18 mouse cellular contexts compared by ENCODE assay signal in the genomic region with DNA sequence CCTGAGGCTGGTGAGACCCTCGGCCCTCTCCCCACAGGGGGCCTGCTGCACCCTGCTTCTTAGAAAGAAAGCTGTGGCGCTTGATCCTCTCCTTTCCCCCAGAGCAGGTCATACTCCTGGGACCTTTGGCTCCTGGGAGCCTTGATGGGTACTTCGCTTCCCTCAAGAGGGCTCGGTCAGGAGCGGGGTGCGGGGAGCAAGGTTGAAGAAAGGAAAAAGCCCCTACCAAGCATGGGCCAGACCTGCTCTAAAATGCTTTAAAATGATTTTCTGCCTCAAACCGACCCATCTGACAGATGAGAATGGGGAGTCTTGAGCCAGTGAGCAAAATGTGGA. TPM values are rescaled to one million over a fixed set of nuclear protein-coding genes. Genes with fewer than 3 reads are reported as not detected.
DNase-seq lines count a peak whose midpoint lies in the region; ATAC-seq lines count a peak whose summit lies in the region.
"Had no signal": no experiment of that assay in that cellular context is flagged by ENCODE, and none has a peak within 500 bp of the region (broad histone marks: within the 10 kb centered on the region; RNA-seq: fewer than 3 reads in every experiment).

No protein-coding gene starts in this region.

- H3K9ac ChIP-seq in hindbrain, embryonic 16.5 days (ENCODE audit: low read depth, low read length), result no peak overlapping the region
- no peak overlapping the region for H3K9ac ChIP-seq in midbrain, embryonic 13.5 days (replicated peaks)
- no peak overlapping the region for H3K9ac ChIP-seq in midbrain, embryonic 14.5 days (replicated peaks; ENCODE audit: low read length)
- H3K9ac ChIP-seq in hindbrain, embryonic 13.5 days, result no peak overlapping the region
- H3K9ac ChIP-seq: embryonic facial prominence, embryonic 12.5 days; hindbrain, embryonic 15.5 days; limb, embryonic 15.5 days; liver, embryonic 15.5 days had no signal

- 29% methylated on average over 7 of the region's 7 CpGs for WGBS in hindbrain, embryonic 10.5 days
- 36% methylated on average over 7 of the region's 7 CpGs for WGBS in hindbrain, embryonic 16.5 days
- 33% methylated on average over 7 of the region's 7 CpGs for whole genome bisulfite sequencing in midbrain, embryonic 13.5 days
- WGBS in midbrain, embryonic 14.5 days, result 44% methylated on average over 7 of the region's 7 CpGs
- 23% methylated on average over 7 of the region's 7 CpGs for WGBS in hindbrain, embryonic 13.5 days

- no peak for DNase-seq in hindbrain, embryonic 10.5 days (ENCODE audit: low spot score)
- DNase-seq in midbrain, embryonic 14.5 days, result no peak
- DNase-seq in lung, postnatal 25 days (ENCODE audit: low spot score), result no peak
- DNase-seq in layer of hippocampus, postnatal 14 days (ENCODE audit: low spot score in 2 of 2), result no peak
- DNase-seq: B cell, adult 2 months; cerebellum, adult 8-10 months; gastrocnemius, postnatal 36 days; kidney, postnatal 10 days; thymus, adult 2 months had no signal

- H3K27me3 ChIP-seq in hindbrain, embryonic 10.5 days (ENCODE audit: insufficient read depth, poor library complexity, severe bottlenecking), result no peaks in the 10 kb centered on the region
- no peaks in the 10 kb centered on the region for H3K27me3 ChIP-seq in hindbrain, embryonic 16.5 days (replicated peaks; ENCODE audit: control insufficient read depth, insufficient read depth, low read length)
- no peaks in the 10 kb centered on the region for H3K27me3 ChIP-seq in midbrain, embryonic 13.5 days
- no peaks in the 10 kb centered on the region for H3K27me3 ChIP-seq in midbrain, embryonic 14.5 days (ENCODE audit: control insufficient read depth, insufficient read depth, low read length)
- H3K27me3 ChIP-seq in hindbrain, embryonic 13.5 days, result 0 out of 2 replicates have a peak, but pooled peaks cover 4% of the 10 kb centered on the region
- H3K27me3 ChIP-seq: embryonic facial prominence, embryonic 12.5 days; hindbrain, embryonic 15.5 days; limb, embryonic 15.5 days had no signal

- no peaks in the 10 kb centered on the region for H3K9me3 ChIP-seq in hindbrain, embryonic 10.5 days
- no peaks in the 10 kb centered on the region for H3K9me3 ChIP-seq in hindbrain, embryonic 16.5 days (ENCODE audit: control insufficient read depth, low read length)
- H3K9me3 ChIP-seq in midbrain, embryonic 13.5 days, result no peaks in the 10 kb centered on the region
- H3K9me3 ChIP-seq in midbrain, embryonic 14.5 days (ENCODE audit: control insufficient read depth, low read length), result no peaks in the 10 kb centered on the region
- H3K9me3 ChIP-seq in hindbrain, embryonic 13.5 days, result no peaks in the 10 kb centered on the region
- H3K9me3 ChIP-seq: embryonic facial prominence, embryonic 12.5 days; hindbrain, embryonic 15.5 days; limb, embryonic 15.5 days; liver, embryonic 15.5 days had no signal

- no peak overlapping the region for H3K4me2 ChIP-seq in hindbrain, embryonic 16.5 days (ENCODE audit: low read length)
- H3K4me2 ChIP-seq in midbrain, embryonic 13.5 days (replicated peaks), result 0 out of 2 replicates have a peak overlapping the region, but pooled peaks have one; percentile 43
- no peak overlapping the region for H3K4me2 ChIP-seq in midbrain, embryonic 14.5 days (ENCODE audit: low read length)
- H3K4me2 ChIP-seq in hindbrain, embryonic 13.5 days, result no peak overlapping the region
- H3K4me2 ChIP-seq: limb, embryonic 15.5 days; liver, embryonic 15.5 days had no signal

- H3K4me3 ChIP-seq in hindbrain, embryonic 10.5 days, result peak overlapping the region; percentile 36
- H3K4me3 ChIP-seq in hindbrain, embryonic 16.5 days (ENCODE audit: low read length), result no peak overlapping the region
- no peak overlapping the region for H3K4me3 ChIP-seq in midbrain, embryonic 13.5 days (replicated peaks)
- H3K4me3 ChIP-seq in midbrain, embryonic 14.5 days (replicated peaks; ENCODE audit: low read depth, low read length), result no peak overlapping the region
- H3K4me3 ChIP-seq in hindbrain, embryonic 13.5 days, result no peak overlapping the region
- H3K4me3 ChIP-seq: embryonic facial prominence, embryonic 12.5 days; layer of hippocampus, adult 2 months; limb, embryonic 15.5 days; liver, embryonic 15.5 days had no signal

- no peaks in the 10 kb centered on the region for H3K36me3 ChIP-seq in hindbrain, embryonic 10.5 days
- H3K36me3 ChIP-seq in hindbrain, embryonic 16.5 days (ENCODE audit: control insufficient read depth, insufficient read depth, low read length), result no peaks in the 10 kb centered on the region
- H3K36me3 ChIP-seq in midbrain, embryonic 13.5 days, result no peaks in the 10 kb centered on the region
- no peaks in the 10 kb centered on the region for H3K36me3 ChIP-seq in midbrain, embryonic 14.5 days (ENCODE audit: control insufficient read depth, insufficient read depth, low read length)
- H3K36me3 ChIP-seq in hindbrain, embryonic 13.5 days, result no peaks in the 10 kb centered on the region
- H3K36me3 ChIP-seq: embryonic facial prominence, embryonic 12.5 days; hindbrain, embryonic 15.5 days; limb, embryonic 15.5 days; liver, embryonic 15.5 days had no signal

- peak overlapping the region; percentile 87 for H3K27ac ChIP-seq in hindbrain, embryonic 10.5 days
- H3K27ac ChIP-seq in hindbrain, embryonic 16.5 days (ENCODE audit: low read depth, low read length), result no peak overlapping the region
- 0 out of 2 replicates have a peak overlapping the region, but pooled peaks have one; percentile 42 for H3K27ac ChIP-seq in midbrain, embryonic 13.5 days
- H3K27ac ChIP-seq in midbrain, embryonic 14.5 days (replicated peaks; ENCODE audit: low read depth, low read length), result no peak overlapping the region
- H3K27ac ChIP-seq in hindbrain, embryonic 13.5 days, result no peak overlapping the region
- H3K27ac ChIP-seq: embryonic facial prominence, embryonic 12.5 days; hindbrain, embryonic 15.5 days; layer of hippocampus, adult 2 months; limb, embryonic 15.5 days; liver, embryonic 15.5 days had no signal

- peaks cover 52% of the 10 kb centered on the region for H3K4me1 ChIP-seq in hindbrain, embryonic 10.5 days (replicated peaks)
- H3K4me1 ChIP-seq in hindbrain, embryonic 16.5 days (ENCODE audit: control insufficient read depth, insufficient read depth, low read depth, low read length), result peaks cover 4% of the 10 kb centered on the region
- H3K4me1 ChIP-seq in midbrain, embryonic 13.5 days (replicated peaks), result peaks cover 19% of the 10 kb centered on the region
- H3K4me1 ChIP-seq in midbrain, embryonic 14.5 days (ENCODE audit: control insufficient read depth, insufficient read depth, low read length), result peaks cover 13% of the 10 kb centered on the region; the same call in 1 of the 2 replicates
- H3K4me1 ChIP-seq in hindbrain, embryonic 13.5 days (replicated peaks), result peaks cover 19% of the 10 kb centered on the region
- H3K4me1 ChIP-seq: limb, embryonic 15.5 days; liver, embryonic 15.5 days had no signal

- ATAC-seq in hindbrain, embryonic 16.5 days, result no peak; the same call in 1 of the 2 replicates
- no peak for ATAC-seq in midbrain, embryonic 13.5 days
- no peak for ATAC-seq in midbrain, embryonic 14.5 days (ENCODE audit: low FRiP score, low TSS enrichment)
- peak; percentile 29 for ATAC-seq in hindbrain, embryonic 13.5 days (ENCODE audit: low FRiP score)
- ATAC-seq: intestine, postnatal 0 days had no signal

RNA-seq across cellular contexts. Expression of a gene that starts 9.4 kb away (rescaled TPM):
- 23.4 and 25.2 TPM in 2 replicates for polyA plus RNA-seq in hindbrain, embryonic 10.5 days (2016; fragmentation: Nextera tagmentation; extraction: Ambion mirVana)
- polyA plus RNA-seq in hindbrain, embryonic 16.5 days (2015; fragmentation: Nextera tagmentation; extraction: Ambion mirVana), result 15.7 and 16.0 TPM in 2 replicates
- polyA plus RNA-seq in midbrain, embryonic 13.5 days (2015; fragmentation: Nextera tagmentation; extraction: Ambion mirVana), result 17.6 and 19.7 TPM in 2 replicates
- polyA plus RNA-seq in midbrain, embryonic 14.5 days (2014; fragmentation: Nextera tagmentation; extraction: Ambion mirVana), result 12.6 and 18.1 TPM in 2 replicates
- 15.7 and 16.3 TPM in 2 replicates for polyA plus RNA-seq in hindbrain, embryonic 13.5 days (2015; fragmentation: Nextera tagmentation; extraction: Ambion mirVana)
- 1 to 10 TPM; 7.1 to 7.7 TPM for total RNA-seq in layer of hippocampus, postnatal 14 days (2021)

Comparison
In these comparisons a context has a peak if more than half of its experiments do, and no peak if none do; other contexts are left out.
1. H3K27ac ChIP-seq: peak in hindbrain, embryonic 10.5 days (single experiment) and midbrain, embryonic 13.5 days (single experiment); none in hindbrain, embryonic 16.5 days (single experiment), midbrain, embryonic 14.5 days (single experiment) and hindbrain, embryonic 13.5 days (single experiment).